ENCODE assay signal across 9 mouse cellular contexts in the genomic region with DNA sequence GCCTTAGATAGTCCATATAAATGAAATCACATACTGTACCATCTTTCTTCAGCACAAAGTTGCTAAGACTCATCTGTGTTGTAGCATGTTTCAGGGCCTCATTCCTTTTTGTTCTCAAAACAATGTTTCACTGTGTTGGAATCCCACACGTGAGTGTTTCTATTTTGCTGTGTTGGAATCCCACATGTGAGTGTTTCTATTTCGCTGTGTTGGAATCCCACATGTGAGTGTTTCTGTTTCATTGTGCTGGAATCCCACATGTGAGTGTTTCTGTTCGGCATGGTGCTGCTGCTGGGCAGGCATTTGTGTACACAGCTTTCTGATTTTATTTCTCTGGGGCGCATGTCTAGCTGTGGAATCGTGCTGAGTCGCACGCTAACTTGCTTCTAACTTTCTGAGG. TPM values are rescaled to one million over a fixed set of nuclear protein-coding genes. Genes with fewer than 3 reads are reported as not detected.
DNase-seq lines count a peak whose midpoint lies in the region; ATAC-seq and TF ChIP-seq lines count a peak whose summit lies in the region.
"Had no signal": no experiment of that assay in that cellular context is flagged by ENCODE, and none has a peak within 500 bp of the region (broad histone marks: within the 10 kb centered on the region; RNA-seq: fewer than 3 reads in every experiment).

No protein-coding gene starts in this region.

- H3K27me3 ChIP-seq in kidney, embryonic 15.5 days: peaks cover 4% of the 10 kb centered on the region; the same call in 1 of the 2 replicates
- H3K27me3 ChIP-seq in embryonic facial prominence, embryonic 12.5 days: no peaks in the 10 kb centered on the region
- peaks cover 5% of the 10 kb centered on the region; the same call in 1 of the 2 replicates for H3K27me3 ChIP-seq in forebrain, postnatal 0 days (ENCODE audit: insufficient read depth, low read length)
- 0 out of 2 replicates have a peak, but pooled peaks cover 7% of the 10 kb centered on the region for H3K27me3 ChIP-seq in midbrain, embryonic 15.5 days (replicated peaks)

- no peak overlapping the region for H3K9ac ChIP-seq in kidney, embryonic 15.5 days
- no peak overlapping the region for H3K9ac ChIP-seq in embryonic facial prominence, embryonic 12.5 days
- H3K9ac ChIP-seq in forebrain, postnatal 0 days: no peak overlapping the region
- H3K9ac ChIP-seq in midbrain, embryonic 15.5 days: no peak overlapping the region

- ATAC-seq in kidney, embryonic 15.5 days (replicated peaks; ENCODE audit: low FRiP score): peak; percentile 88
- peak; percentile 93 for ATAC-seq in embryonic facial prominence, embryonic 12.5 days (ENCODE audit: insufficient number of reproducible peaks, insufficient read depth, low FRiP score, low TSS enrichment)
- peak; percentile 75 for ATAC-seq in forebrain, postnatal 0 days
- ATAC-seq in midbrain, embryonic 15.5 days (replicated peaks): peak; percentile 83

- H3K36me3 ChIP-seq in kidney, embryonic 15.5 days: no peaks in the 10 kb centered on the region
- H3K36me3 ChIP-seq in embryonic facial prominence, embryonic 12.5 days: no peaks in the 10 kb centered on the region
- no peaks in the 10 kb centered on the region for H3K36me3 ChIP-seq in forebrain, postnatal 0 days (ENCODE audit: insufficient read depth)
- H3K36me3 ChIP-seq in midbrain, embryonic 15.5 days (replicated peaks): no peaks in the 10 kb centered on the region

- no peak overlapping the region for H3K4me3 ChIP-seq in kidney, embryonic 15.5 days (replicated peaks)
- no peak overlapping the region for H3K4me3 ChIP-seq in embryonic facial prominence, embryonic 12.5 days
- no peak overlapping the region for H3K4me3 ChIP-seq in forebrain, postnatal 0 days (ENCODE audit: low read depth, low read length)
- no peak overlapping the region for H3K4me3 ChIP-seq in midbrain, embryonic 15.5 days

- no peak overlapping the region for H3K4me2 ChIP-seq in kidney, embryonic 15.5 days
- H3K4me2 ChIP-seq in embryonic facial prominence, embryonic 12.5 days (replicated peaks): no peak overlapping the region
- H3K4me2 ChIP-seq in forebrain, postnatal 0 days (ENCODE audit: low read depth): no peak overlapping the region
- no peak overlapping the region for H3K4me2 ChIP-seq in midbrain, embryonic 15.5 days

- TF ChIP-seq CTCF in forebrain, postnatal 0 days (IDR thresholded peaks at IDR 0.05; ENCODE audit: low read depth): no peak

- no peak overlapping the region for H3K27ac ChIP-seq in kidney, embryonic 15.5 days
- no peak overlapping the region for H3K27ac ChIP-seq in embryonic facial prominence, embryonic 12.5 days
- H3K27ac ChIP-seq in forebrain, postnatal 0 days (ENCODE audit: low read depth, low read length): no peak overlapping the region
- H3K27ac ChIP-seq in midbrain, embryonic 15.5 days: no peak overlapping the region

- no peaks in the 10 kb centered on the region for H3K4me1 ChIP-seq in kidney, embryonic 15.5 days
- no peaks in the 10 kb centered on the region for H3K4me1 ChIP-seq in embryonic facial prominence, embryonic 12.5 days
- no peaks in the 10 kb centered on the region for H3K4me1 ChIP-seq in forebrain, postnatal 0 days (ENCODE audit: insufficient read depth)
- H3K4me1 ChIP-seq in midbrain, embryonic 15.5 days: no peaks in the 10 kb centered on the region

- DNase-seq in kidney, postnatal 14 days: no peak
- peak; percentile 31 for DNase-seq in forebrain, postnatal 0 days
- DNase-seq in thymus, postnatal 36 days: no peak
- no peak for DNase-seq in kidney, postnatal 36 days
- DNase-seq: cerebellum, postnatal 36 days; kidney, adult 11 months had no signal

- WGBS in kidney, embryonic 15.5 days: 65% methylated on average over 7 of the region's 7 CpGs
- 59% methylated on average over 7 of the region's 7 CpGs for WGBS in embryonic facial prominence, embryonic 12.5 days
- WGBS in forebrain, postnatal 0 days: 60% methylated on average over 7 of the region's 7 CpGs
- WGBS in midbrain, embryonic 15.5 days: 64% methylated on average over 7 of the region's 7 CpGs

- no peaks in the 10 kb centered on the region for H3K9me3 ChIP-seq in kidney, embryonic 15.5 days (replicated peaks)
- no peaks in the 10 kb centered on the region for H3K9me3 ChIP-seq in embryonic facial prominence, embryonic 12.5 days
- no peaks in the 10 kb centered on the region for H3K9me3 ChIP-seq in forebrain, postnatal 0 days (ENCODE audit: low read length)
- H3K9me3 ChIP-seq in midbrain, embryonic 15.5 days: no peaks in the 10 kb centered on the region

RNA-seq across cellular contexts. Expression of a gene that starts 28.7 kb away (rescaled TPM):
- polyA plus RNA-seq in kidney, embryonic 15.5 days (2015; fragmentation: Nextera tagmentation; extraction: Ambion mirVana): 2.1 and 3.0 TPM in 2 replicates
- polyA plus RNA-seq in embryonic facial prominence, embryonic 12.5 days (2016; fragmentation: Nextera tagmentation; extraction: Ambion mirVana): 0.17 TPM in 1 of 2 replicates, not detected in the other
- not detected in 2 replicates for total RNA-seq in forebrain, postnatal 0 days (2014; rRNA removed)
- not detected in 2 replicates for polyA plus RNA-seq in forebrain, postnatal 0 days (2015; fragmentation: Nextera tagmentation; extraction: Ambion mirVana)
- polyA plus RNA-seq in midbrain, embryonic 15.5 days (2015; fragmentation: Nextera tagmentation; extraction: Ambion mirVana): not detected in 2 replicates
